Mouse (Mus musculus) regulatory T cell (primary cell): ENCODE measurements around the gene Chst15.

Source experiments
- in situ Hi-C: fragments of 300-600 bp; cut with MboI, MseI; formaldehyde crosslinking; loops from one replicate; pipeline ENCODE4 v1.15.1; 2025; ENCODE audit warnings: high pct_unique_total_duplicates

Gene Chst15

DNA sequence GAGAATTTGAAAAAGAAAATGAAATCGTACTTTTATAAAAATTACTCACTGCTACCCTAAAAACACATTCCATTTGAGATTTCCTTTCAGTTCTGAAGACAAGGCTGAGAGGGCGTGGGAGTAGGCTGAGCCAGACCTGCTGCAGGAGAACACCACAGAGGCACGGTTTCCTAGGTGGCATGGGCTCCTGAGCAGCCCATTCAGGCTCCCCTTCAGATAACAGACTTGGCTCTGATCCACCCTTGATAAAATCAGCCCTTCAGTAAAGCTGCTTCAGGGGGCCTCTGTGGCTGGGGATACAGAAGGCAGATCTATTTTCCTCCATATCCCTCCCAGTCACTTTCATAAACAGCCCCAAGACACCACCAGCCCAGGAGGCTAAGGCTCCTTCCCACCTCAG is 19.8 kb upstream of the Chst15 start:
- in situ Hi-C loops: no loop called here

DNA sequence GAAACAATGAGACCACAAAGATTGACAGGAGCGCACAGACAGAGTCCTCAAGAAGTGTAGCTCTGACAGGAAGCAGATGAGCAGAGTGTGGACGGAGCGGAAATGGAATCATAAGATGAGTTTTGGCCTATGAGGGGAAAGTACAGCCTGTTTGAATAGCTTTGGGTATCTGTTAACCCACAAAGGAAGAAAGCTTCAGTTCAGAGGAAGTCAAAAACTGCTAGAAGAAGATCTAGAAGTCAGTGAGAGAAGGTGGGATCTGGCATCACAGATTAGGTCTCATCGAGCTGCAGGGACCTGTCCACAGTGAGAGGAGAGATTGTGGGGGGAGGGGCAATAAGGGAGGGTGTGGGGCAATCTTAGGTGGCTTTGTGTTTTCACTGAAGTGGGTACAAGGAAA is 18.3 kb upstream of the Chst15 start:
- in situ Hi-C loops: no loop called here

DNA sequence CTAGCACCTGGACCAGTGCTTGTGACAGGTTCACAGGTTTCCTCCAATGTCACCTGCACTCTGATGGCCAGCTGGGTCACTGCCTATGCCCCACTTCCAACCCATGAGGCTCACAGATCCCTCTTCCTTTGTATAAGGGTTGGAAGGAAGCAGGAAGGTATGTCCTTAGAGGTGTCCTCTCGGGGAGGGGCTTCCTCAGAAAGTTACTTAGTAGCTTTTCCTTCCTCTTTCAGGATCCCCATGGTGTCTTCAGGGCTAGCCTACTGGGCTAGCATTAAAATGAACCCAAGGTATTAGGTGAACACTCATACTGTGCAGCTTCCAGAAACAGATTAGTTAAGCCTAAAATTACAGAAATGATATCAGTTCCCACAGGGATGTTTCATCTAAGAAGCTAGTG is 16.1 kb upstream of the Chst15 start:
- in situ Hi-C loops: no loop called here

DNA sequence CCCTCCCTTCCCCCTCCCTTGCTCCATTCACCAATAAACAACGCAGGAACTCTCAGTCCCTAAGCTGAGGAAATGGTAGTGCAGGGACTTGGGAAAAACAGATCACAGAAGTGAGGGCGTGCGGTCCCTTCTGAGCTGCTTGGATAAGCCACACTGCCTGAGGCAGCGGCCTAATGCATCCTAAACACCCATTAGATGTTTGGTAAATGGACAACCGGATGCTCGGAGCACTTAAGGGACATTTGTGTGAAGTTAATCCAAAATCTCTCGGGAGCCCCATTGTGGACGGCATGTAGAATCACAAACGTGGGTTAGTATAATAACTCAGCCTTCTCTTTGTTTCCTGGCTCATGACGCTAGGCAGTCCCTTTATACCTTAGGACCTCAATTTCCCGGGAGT is 15.1 kb upstream of the Chst15 start:
- in situ Hi-C loops: no loop called here

DNA sequence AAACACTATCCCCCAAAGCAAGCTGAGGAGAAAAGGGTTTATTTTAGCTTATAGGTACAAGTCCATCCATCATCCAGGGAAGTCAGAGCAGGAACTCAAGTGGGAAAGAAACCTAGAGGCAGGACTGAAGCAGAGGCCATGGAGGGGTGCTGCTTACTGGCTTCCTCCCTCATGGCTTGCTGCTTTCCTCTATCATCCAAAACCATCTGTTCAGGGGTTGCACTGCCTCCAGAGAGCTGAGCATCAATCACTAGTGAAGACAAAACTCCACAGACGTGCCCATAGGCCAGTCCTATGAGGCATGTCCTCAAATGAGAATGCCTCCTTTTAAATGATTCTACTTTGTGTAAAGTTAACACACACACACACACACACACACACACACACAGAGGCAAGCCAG is 13.2 kb upstream of the Chst15 start:
- in situ Hi-C loops: no loop called here

DNA sequence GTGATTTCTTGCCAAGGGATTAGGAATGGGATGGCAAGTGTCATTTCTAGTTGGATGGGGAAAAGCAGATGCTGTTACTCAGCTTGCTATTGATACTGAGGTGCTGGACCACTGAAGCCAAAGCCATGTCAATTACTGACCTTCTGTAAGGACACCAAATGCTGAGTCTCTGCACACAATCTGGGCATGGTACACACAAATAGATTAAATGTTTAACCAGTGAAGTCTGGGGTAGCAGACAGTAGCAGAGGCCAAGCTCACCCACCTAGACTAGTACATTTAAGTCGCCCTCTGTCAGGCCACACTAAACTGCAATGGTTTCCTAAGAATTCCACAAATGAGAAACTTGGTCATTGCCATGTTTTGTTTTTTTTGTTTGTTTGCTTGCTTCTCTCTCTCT is 11.6 kb upstream of the Chst15 start:
- in situ Hi-C loops: no loop called here

DNA sequence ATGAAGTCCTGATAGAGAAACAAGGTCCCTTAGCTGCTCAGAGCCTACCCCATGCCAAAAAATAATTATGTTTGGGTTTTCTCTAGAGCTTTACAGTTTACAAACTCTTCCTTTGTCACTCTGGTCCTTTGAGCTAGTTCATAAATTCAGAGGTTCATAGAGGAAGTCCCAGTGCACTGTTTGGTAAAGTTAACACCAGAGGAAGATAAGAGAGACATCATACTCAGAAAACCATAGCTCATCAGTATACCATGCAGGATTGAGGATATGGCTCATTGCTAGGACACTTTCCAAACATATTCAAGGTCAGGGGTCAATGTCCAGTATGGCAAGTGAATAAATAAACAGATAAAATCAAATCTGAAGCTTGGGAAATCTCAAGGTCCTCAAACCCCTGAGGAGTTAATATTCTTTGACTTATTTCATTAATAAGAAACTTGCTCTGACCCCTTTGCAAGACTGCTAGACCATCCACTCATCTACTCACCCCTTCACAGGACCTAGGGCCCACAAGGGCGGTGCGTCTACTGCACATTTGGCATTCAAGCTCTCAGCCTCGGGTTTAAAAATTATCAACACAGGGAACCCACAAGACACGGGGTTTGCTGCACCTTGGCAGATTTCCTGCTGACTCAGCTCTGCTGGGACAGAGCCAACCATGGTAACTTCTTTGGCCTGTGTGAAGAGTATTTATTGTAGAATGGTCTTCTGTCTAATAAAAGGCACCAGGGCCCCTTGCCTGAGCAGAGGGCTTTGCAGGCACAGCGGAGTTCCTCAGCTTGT is 8.7 kb upstream of the Chst15 start:
- in situ Hi-C loops: no loop called here

DNA sequence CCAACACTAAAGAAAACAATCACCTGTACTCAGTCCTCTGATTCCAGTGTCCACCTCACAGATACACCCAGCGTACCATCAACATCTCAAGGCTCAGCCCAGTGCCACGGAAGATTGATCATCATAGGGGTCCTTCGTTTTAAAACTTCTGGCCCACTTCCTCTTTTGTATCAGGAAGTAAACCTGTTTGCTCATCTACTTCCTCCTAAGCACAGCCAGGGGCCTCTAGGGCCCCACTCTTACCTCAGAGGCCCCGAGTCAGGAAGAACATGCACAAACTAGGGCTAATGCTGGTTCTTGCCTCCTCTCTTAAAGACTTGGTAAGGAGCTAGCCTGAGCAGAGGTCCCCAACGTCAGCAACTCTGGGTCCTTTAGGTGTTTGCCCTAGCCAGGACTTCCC is 6.4 kb upstream of the Chst15 start:
- in situ Hi-C loops: no loop called here

DNA sequence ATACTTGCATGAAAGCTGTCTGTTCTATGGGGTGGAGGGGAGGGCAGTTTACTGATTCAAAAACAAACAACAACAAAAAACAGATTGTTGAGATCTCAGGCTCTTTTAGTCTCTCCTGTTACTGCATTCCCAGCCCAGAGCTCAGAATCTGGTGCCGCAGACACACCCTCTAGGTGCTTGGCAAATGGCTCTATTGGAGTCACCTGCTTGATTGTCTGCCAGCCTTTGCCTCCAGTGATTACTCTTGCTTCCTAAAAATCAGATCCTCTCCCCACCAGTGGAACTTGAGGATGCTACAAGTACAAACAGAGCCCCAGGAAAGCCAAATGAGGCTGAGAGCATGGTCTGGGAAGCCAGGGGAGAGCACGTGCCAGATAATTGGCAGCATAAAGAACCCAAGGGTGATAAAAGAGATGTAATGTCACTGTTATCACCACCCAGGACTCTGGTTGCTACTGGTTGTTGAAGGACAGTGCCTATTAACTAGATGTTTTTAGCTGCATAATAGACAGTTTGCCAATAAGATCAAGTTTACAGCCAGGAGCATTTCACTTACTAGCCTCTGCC is 4.4 kb upstream of the Chst15 start:
- in situ Hi-C loops: no loop called here

DNA sequence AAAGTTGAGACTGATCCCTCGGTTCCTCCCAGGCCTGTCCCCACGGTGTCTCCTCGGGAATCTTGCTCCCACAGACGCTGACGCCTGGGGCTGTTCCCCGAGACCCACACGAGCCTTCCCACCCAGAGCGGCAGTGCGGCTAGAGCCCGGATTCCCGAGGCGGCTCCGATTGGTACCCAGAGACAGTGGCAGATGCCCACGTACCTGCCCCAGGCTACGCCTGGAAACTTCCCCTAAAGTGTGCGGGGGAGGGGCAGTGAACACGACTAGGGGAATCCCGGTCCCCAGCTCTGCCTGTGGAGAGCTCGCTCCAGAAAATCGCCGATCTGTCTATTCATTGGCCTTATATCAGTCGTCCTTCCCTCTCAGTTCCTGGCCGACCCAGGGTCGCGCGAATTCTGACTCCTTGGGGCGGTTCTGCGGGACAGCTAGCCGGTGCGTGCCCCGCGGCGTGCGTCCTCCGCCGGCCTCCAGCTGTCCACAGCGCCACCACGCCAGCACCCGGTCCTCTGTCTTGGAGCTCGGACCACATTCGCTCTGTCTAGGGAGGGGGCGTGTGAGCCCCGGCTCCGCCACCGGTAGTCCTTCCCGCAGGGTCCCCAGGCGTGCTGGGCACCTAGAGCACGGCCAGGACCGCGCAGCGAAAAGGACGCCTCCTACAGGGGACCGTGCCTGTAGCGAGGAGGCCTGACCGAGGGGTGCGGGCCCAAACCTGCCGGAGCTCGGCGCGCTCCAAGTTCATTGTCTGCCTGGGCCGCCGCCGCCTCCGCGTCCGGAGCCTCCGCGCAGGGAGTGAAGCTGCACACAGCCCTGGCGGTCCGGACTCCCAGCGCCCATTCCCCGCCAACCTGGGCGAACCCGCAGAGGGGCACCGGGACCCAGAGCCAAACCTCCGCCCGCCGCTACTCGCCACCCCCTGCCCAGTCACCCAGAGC is 660 bp downstream of the Chst15 start:
- in situ Hi-C loops: no loop called here

DNA sequence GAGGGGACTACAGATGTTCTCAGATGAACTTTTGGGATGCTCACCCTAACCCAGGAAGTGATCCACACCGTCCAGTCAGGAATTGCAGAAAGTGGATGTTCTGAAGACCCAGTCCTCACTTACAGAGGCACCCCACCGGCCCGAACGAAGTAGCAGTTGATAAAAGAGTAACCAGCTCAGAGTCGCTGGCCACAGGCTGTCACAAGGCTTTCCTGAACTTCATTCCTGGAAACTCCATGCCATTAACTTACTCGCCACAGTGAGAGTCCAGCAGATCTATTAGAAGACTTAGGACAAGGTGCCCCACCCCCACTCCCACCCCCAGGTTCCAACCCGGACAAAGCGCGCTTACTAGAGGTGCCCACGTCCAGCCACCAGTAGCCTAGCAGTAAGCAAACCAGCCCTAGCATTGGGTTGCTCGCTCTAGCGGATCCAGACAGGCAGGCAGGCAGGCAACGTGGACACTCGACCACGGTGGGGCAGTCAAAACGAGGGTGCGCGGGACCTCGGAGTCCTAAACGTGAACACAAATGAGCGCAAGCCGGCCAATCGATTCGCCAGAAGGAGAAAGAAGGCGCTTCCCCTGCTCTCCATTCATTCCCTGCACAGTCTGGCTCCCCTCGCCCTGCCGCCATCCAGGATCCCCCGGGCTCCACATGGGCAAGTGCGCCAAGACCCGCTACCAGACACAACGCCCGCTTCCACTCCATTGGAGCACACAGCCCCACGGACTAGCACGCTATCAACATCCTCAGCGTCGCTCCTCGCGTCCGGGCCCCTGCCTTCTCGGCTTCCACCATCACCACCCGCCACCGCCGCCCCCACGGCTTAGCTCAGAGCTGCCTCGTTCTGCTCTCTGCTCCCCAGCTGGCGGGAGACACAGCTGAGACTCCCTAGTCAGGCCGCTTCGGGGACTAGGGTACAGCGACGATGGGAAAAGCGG is 1.6 kb downstream of the Chst15 start:
- in situ Hi-C loops: no loop called here

DNA sequence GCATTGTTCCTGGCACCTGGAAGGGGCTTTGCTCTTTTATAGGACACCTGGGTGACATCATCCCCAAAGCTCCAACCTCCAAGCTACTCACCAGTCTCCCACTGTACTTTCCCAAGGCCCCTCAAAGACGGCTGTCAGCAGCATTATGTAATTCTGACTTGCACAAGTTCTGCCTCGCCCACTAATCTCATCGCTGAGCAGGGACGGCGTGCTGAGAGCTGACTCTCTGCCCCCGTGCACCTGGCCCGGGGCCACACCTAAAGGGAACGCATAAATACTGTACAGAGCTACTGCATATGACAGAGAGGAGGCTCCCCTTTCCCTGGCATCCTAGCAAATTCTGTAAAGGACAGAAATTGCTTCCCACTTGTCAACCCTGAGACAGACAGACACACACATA is 4.6 kb downstream of the Chst15 start:
- in situ Hi-C loops: no loop called here

DNA sequence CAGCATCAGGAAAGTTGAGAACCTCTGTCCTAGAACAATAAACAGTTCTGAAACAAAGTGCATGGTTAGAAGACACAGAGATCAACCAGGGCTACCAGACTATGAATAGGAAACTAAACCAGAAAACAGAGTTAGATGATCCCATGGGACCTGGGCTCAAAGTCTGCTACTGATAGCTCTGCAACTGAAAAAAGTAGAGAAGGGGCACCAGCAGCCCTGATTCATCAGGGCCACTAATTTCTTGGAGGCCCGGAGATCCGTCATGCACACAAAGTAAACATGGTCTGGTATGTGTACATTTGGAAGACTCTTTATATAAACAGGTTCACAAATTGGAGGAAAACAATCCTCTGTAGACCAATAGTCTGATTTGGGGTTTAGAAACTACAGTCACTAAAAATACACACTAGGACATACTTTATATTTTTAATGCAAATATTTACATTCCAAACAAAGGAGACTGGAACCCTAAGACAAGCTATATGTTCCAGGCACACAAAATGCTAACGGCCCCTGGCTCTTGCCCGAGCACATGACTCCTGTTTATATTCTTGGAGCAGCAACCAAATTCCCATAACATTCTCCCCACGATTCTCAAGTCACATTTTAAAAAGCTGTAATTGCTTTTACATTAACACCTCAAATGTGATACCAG is 8.4 kb downstream of the Chst15 start:
- in situ Hi-C loops: no loop called here

DNA sequence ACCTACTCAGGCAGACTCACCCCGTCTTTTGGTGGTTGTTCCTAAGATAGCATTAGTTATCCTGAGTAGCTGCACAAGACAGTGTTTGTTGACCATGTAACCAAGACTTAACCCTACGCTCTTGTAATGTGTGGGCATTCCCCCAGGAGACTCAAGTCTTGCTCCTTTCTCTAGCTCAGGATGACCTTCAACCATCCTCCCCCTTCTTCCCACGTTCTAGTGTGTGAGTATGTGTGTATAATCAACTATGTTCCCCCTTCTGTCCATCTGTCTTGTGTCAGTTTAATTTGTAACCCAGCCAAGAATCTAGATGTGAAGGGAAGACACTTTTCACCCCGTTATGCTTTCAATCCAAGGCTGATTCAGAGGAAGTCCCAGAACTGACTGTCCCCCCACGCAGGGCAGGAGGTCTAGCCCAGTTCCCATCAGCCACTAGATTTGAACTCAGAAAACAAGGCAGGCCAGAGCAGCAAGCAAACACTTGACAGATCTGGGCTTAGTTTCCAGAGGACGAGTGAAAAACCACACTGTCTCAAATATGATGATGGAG is 9.2 kb downstream of the Chst15 start:
- in situ Hi-C loops: no loop called here

DNA sequence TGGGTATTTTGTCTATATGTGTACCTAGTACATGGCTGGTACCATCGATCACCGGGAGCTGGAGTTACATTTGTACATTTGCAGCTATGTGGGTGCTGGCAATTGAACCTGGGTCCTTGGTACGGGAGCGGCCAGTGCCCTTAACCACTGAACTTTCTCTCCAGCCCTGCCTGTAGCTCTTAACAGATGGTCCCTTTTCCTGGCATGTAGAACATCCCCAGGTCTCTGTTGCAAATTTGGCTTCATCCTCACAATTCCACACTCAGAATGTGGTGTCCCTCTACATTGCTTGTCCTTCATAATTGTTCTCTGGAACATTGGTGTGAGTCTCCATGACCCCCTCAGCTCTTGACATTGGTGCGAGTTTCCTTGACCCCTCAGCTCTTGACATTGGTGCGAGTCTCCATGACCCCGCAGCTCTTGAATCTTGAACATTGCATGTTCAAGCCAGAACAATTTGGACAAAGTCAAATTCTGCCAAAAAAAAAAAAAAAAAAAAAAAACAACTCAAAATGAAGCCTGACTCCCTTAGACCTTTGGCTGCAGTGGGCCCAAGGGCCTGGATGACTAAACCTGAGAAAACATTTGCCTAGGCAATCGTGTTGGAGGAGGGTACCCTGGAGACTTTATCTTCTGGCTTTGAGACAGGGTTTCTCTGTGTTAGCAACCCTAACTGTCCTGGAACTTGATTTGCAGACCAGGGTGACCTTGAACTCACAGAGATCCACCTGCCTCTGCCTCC is 10.2 kb downstream of the Chst15 start:
- in situ Hi-C loops: no loop called here

DNA sequence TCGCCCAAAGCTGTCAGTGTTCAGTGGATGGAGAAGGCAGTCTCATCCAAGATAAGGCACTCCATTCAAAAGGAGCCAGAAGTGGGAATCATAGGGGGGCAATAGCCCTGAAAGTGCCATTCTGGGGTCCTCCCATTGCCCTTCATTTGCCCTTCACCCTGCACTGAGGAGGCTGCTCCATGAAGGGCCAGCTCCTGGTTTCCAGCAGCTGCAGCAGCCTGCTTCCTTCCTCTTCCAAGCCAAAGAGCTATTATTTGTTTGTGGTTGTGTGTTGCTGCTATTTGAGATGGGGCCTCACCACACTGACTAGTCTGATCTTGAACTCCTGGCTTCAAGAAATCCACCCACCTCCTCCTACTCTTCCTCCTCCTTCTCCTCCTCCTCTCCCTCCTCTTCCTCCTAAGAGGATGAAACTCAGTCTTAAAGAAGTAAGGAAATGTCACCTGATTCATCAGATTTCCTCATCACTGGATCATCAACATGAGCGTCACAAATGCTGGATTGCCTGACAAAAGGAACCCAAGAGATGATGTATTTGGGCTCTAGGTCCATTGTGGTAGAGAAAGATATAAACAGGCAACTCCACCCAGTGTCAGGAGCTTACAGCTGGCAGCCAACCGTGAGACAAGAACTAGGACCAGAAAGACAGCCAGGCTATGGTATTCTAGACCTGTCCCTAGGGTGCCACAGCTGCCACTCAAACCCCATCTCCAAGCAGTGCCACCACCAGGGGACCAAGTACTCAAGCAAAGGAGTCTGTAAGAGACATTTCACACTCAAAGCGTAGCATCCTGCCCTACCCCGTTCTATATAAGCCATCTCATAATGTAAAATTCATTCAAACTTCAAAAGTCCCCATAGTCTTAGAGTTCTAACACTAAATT is 11.3 kb downstream of the Chst15 start:
- in situ Hi-C loops: no loop called here

DNA sequence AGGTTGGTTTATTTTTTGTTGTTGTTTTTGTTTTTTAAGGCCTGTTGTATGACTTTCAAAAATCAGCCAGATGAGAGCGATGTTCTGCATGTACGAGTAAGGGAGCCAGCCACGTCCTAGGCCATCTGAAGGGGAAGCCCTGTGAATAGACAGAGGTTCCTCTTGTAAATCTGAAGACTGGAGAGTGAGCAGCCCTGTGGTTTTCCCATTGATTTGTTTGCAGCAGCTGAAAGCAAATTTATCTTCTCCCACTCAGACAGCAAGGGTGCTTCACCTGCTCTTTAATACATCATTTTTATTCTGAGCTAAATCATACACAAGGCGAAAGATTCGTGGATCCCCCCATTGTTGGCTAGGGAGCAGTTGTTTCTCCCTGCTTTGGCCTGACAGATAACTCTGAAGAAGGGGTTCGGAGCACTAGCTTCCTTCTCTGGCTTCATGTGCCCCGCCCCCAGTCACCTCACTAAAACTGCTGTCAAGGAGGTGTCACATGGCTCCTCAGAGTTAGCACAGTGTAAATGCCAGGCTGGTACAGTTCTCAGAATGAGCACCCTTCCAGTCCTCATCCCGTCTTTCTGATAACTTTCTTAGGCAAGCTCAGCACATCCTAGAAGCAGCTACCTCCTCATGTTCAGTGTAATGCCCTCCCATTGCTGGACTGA is 12.5 kb downstream of the Chst15 start:
- in situ Hi-C loops: no loop called here

DNA sequence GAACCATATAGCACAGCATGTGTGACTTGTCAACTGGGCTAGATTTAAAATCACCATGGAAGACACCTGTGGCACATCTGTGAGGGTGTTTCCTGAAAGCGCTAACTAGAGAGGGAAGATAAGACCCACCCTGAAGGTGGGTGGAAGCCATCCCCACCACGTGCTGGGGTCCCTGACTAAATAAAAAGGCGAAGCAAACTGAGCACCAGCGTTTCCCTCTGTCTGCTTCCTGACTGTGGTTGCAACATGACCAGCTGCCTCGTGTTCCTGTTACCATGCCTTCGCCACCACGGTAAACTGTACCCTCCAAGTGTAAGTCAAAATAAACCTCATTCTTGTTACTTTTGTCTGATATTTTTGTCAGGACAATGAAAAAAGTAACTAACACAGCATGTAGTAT is 13.0 kb downstream of the Chst15 start:
- in situ Hi-C loops: no loop called here
